Mouse (Mus musculus) bone marrow, adult 2 months (tissue): ENCODE measurements around the gene Fhl2.

Source experiments
- CTCF ChIP-seq: fragments of 200-500 bp; IDR thresholded peaks from 2 replicates; pipeline ENCODE4 v1.5.1; 2011; ENCODE audit warnings: low read length, control low read depth; ENCODE audit not compliant: control insufficient read depth, insufficient read depth
- POLR2A ChIP-seq: fragments of 200-500 bp; IDR thresholded peaks from 2 replicates; pipeline ENCODE4 v1.6.1; 2011; ENCODE audit warnings: low read depth, mild to moderate bottlenecking, control low read depth, low read length, borderline replicate concordance; ENCODE audit not compliant: control insufficient read depth

- TF ChIP-seq POLR2A (no peak), CTCF (no peak)
Measured at GRCm38 (mm10) chr1:43168618-43169017, 28.2 kb downstream of the Fhl2 start.
